Mouse (Mus musculus): ENCODE results near the gene Btg2. TPM values are rescaled to one million over a fixed set of nuclear protein-coding genes. Genes with fewer than 3 reads are reported as not detected.

Gene Btg2
- polyA plus RNA-seq (2015; fragmentation: Nextera tagmentation; extraction: Ambion mirVana) = 57.4 and 63.4 TPM in 2 replicates

GRCm38 (mm10) chr1:134078802-134079476 is at the start of gene Btg2:
Gene Btg2, minus strand, starts transcription at chr1:134079120.
- Histone ChIP-seq H3K27me3 (no peaks in the 10 kb centered on the region), H3K4me1 (replicated peaks) (peaks cover 69% of the 10 kb centered on the region)
- ATAC-seq (ENCODE audit: low FRiP score) = peak; percentile 93

GRCm38 (mm10) chr1:134122195-134122594 is 43.3 kb upstream of the Btg2 start:
- H3K9me3 ChIP-seq = no peaks in the 10 kb centered on the region
- no peaks in the 10 kb centered on the region for H3K27me3 ChIP-seq
- no peaks in the 10 kb centered on the region for H3K36me3 ChIP-seq
- ATAC-seq (ENCODE audit: low FRiP score) = no peak
- H3K4me1 ChIP-seq (replicated peaks) = no peaks in the 10 kb centered on the region; the same call in 1 of the 2 replicates
- no peak overlapping the region for H3K27ac ChIP-seq
- H3K4me3 ChIP-seq = no peak overlapping the region
- no peak overlapping the region for H3K9ac ChIP-seq
- no peak overlapping the region for H3K4me2 ChIP-seq
- whole genome bisulfite sequencing = 57% methylated on average over 9 of the region's 9 CpGs

More at GRCm38 (mm10) chr1:134078802-134079476, at the start of gene Btg2:
- WGBS = under 1% methylated on average over 59 of the region's 62 CpGs
- peak within 1 kb of the TSS; percentile 87 for H3K27ac ChIP-seq
- peak within 1 kb of the TSS; percentile 72 for H3K4me3 ChIP-seq
- peak within 1 kb of the TSS; percentile 74 for H3K4me2 ChIP-seq
- no peaks in the 10 kb centered on the region for H3K9me3 ChIP-seq
- H3K9ac ChIP-seq = peak within 1 kb of the TSS; percentile 85
- no peaks in the 10 kb centered on the region for H3K36me3 ChIP-seq

- no peak overlapping the region for H3K27ac ChIP-seq
- WGBS = 6% methylated on average over 5 of the region's 5 CpGs
- ATAC-seq (ENCODE audit: low FRiP score) = peak; percentile 52; the same call in 1 of the 2 replicates
- no peak overlapping the region for H3K9ac ChIP-seq
- H3K4me3 ChIP-seq = no peak overlapping the region
- H3K36me3 ChIP-seq = no peaks in the 10 kb centered on the region
- H3K9me3 ChIP-seq = no peaks in the 10 kb centered on the region
- H3K4me2 ChIP-seq = peak overlapping the region; percentile 25
- peaks cover 8% of the 10 kb centered on the region for H3K4me1 ChIP-seq (replicated peaks)
- no peaks in the 10 kb centered on the region for H3K27me3 ChIP-seq
Observed at GRCm38 (mm10) chr1:134120179-134120578, 41.3 kb upstream of the Btg2 start.

- WGBS = 82% methylated on average over 5 of the region's 5 CpGs
- Histone ChIP-seq H3K9me3 (no peaks in the 10 kb centered on the region), H3K4me1 (replicated peaks) (peaks cover 8% of the 10 kb centered on the region), H3K4me2 (no peak overlapping the region), H3K27me3 (no peaks in the 10 kb centered on the region; the same call in 1 of the 2 replicates), H3K9ac (no peak overlapping the region), H3K4me3 (no peak overlapping the region), H3K36me3 (no peaks in the 10 kb centered on the region), H3K27ac (no peak overlapping the region)
- ATAC-seq (ENCODE audit: low FRiP score) = no peak
Observed at GRCm38 (mm10) chr1:134117110-134117509, 38.2 kb upstream of the Btg2 start.

- no peak overlapping the region for H3K27ac ChIP-seq
- peaks cover 8% of the 10 kb centered on the region for H3K4me1 ChIP-seq (replicated peaks)
- no peak overlapping the region for H3K4me3 ChIP-seq
- H3K36me3 ChIP-seq = no peaks in the 10 kb centered on the region
- H3K9me3 ChIP-seq = no peaks in the 10 kb centered on the region
- no peak for ATAC-seq (ENCODE audit: low FRiP score)
- 67% methylated on average over 8 of the region's 8 CpGs for WGBS
- H3K4me2 ChIP-seq = no peak overlapping the region
- H3K27me3 ChIP-seq = no peaks in the 10 kb centered on the region; the same call in 1 of the 2 replicates
- peak overlapping the region; percentile 46; the same call in 1 of the 2 replicates for H3K9ac ChIP-seq
Observed at GRCm38 (mm10) chr1:134115424-134115823, 36.5 kb upstream of the Btg2 start.

GRCm38 (mm10) chr1:134114730-134115129 is 35.8 kb upstream of the Btg2 start:
- H3K27me3 ChIP-seq = no peaks in the 10 kb centered on the region; the same call in 1 of the 2 replicates
- ATAC-seq (ENCODE audit: low FRiP score) = no peak
- H3K9me3 ChIP-seq = no peaks in the 10 kb centered on the region
- H3K4me2 ChIP-seq = no peak overlapping the region
- H3K4me3 ChIP-seq = no peak overlapping the region
- no peak overlapping the region for H3K27ac ChIP-seq
- H3K4me1 ChIP-seq (replicated peaks) = peaks cover 8% of the 10 kb centered on the region
- WGBS = 87% methylated on average over 13 of the region's 13 CpGs
- no peaks in the 10 kb centered on the region for H3K36me3 ChIP-seq
- H3K9ac ChIP-seq = no peak overlapping the region; the same call in 1 of the 2 replicates

- H3K27ac ChIP-seq = no peak overlapping the region
Observed at GRCm38 (mm10) chr1:134114018-134114417, 35.1 kb upstream of the Btg2 start.

GRCm38 (mm10) chr1:134113560-134113959 is 34.6 kb upstream of the Btg2 start:
- Histone ChIP-seq H3K36me3 (no peaks in the 10 kb centered on the region), H3K27ac (no peak overlapping the region), H3K4me2 (no peak overlapping the region), H3K4me3 (no peak overlapping the region), H3K9ac (no peak overlapping the region), H3K27me3 (no peaks in the 10 kb centered on the region; the same call in 1 of the 2 replicates), H3K9me3 (no peaks in the 10 kb centered on the region), H3K4me1 (replicated peaks) (peaks cover 8% of the 10 kb centered on the region)
- no peak for ATAC-seq (ENCODE audit: low FRiP score)
- 73% methylated on average over 5 of the region's 5 CpGs for WGBS

More at GRCm38 (mm10) chr1:134114018-134114417, 35.1 kb upstream of the Btg2 start:
- 79% methylated on average over 7 of the region's 7 CpGs for WGBS
- H3K9ac ChIP-seq = no peak overlapping the region
- ATAC-seq (ENCODE audit: low FRiP score) = no peak
- no peaks in the 10 kb centered on the region for H3K36me3 ChIP-seq
- H3K27me3 ChIP-seq = no peaks in the 10 kb centered on the region; the same call in 1 of the 2 replicates
- no peaks in the 10 kb centered on the region for H3K9me3 ChIP-seq
- no peak overlapping the region for H3K4me2 ChIP-seq
- no peak overlapping the region for H3K4me3 ChIP-seq
- H3K4me1 ChIP-seq (replicated peaks) = peaks cover 8% of the 10 kb centered on the region

- Histone ChIP-seq H3K36me3 (no peaks in the 10 kb centered on the region), H3K9ac (no peak within 1 kb of the TSS), H3K4me2 (no peak within 1 kb of the TSS), H3K27ac (no peak within 1 kb of the TSS), H3K9me3 (no peaks in the 10 kb centered on the region), H3K4me3 (no peak within 1 kb of the TSS), H3K4me1 (replicated peaks) (peaks cover 11% of the 10 kb centered on the region), H3K27me3 (no peaks in the 10 kb centered on the region; the same call in 1 of the 2 replicates)
- 75% methylated on average over 4 of the region's 4 CpGs for WGBS
- no peak for ATAC-seq (ENCODE audit: low FRiP score)
Observed at GRCm38 (mm10) chr1:134110979-134111378, 32.1 kb upstream of the Btg2 start, which contains the start of gene Chit1. Gene Chit1, plus strand, starts transcription at chr1:134111242.

- 87% methylated on average over 5 of the region's 5 CpGs for WGBS
- H3K9me3 ChIP-seq = no peaks in the 10 kb centered on the region
- no peak overlapping the region for H3K4me2 ChIP-seq
- no peak for ATAC-seq (ENCODE audit: low FRiP score)
- H3K27me3 ChIP-seq = no peaks in the 10 kb centered on the region; the same call in 1 of the 2 replicates
- no peak overlapping the region for H3K4me3 ChIP-seq
- H3K9ac ChIP-seq = no peak overlapping the region
- peaks cover 6% of the 10 kb centered on the region for H3K4me1 ChIP-seq (replicated peaks)
- H3K36me3 ChIP-seq = no peaks in the 10 kb centered on the region
- no peak overlapping the region for H3K27ac ChIP-seq
Observed at GRCm38 (mm10) chr1:134110449-134110848, 31.5 kb upstream of the Btg2 start.

- Histone ChIP-seq H3K4me2 (no peak overlapping the region), H3K4me3 (no peak overlapping the region), H3K9ac (no peak overlapping the region), H3K27ac (no peak overlapping the region), H3K27me3 (no peaks in the 10 kb centered on the region; the same call in 1 of the 2 replicates), H3K4me1 (replicated peaks) (0 out of 2 replicates have a peak, but pooled peaks cover 4% of the 10 kb centered on the region), H3K36me3 (no peaks in the 10 kb centered on the region), H3K9me3 (no peaks in the 10 kb centered on the region)
- ATAC-seq (ENCODE audit: low FRiP score) = 0 out of 2 replicates have a peak, but pooled peaks have one; percentile 32
- 95% methylated on average over 3 of the region's 3 CpGs for WGBS
Observed at GRCm38 (mm10) chr1:134110015-134110414, 31.1 kb upstream of the Btg2 start.

GRCm38 (mm10) chr1:134107777-134108176 is 28.9 kb upstream of the Btg2 start:
- Histone ChIP-seq H3K4me3 (no peak overlapping the region), H3K27ac (no peak overlapping the region), H3K27me3 (no peaks in the 10 kb centered on the region), H3K4me2 (no peak overlapping the region), H3K9ac (0 out of 2 replicates have a peak overlapping the region, but pooled peaks have one; percentile 3), H3K36me3 (no peaks in the 10 kb centered on the region), H3K9me3 (no peaks in the 10 kb centered on the region), H3K4me1 (replicated peaks) (0 out of 2 replicates have a peak, but pooled peaks cover 4% of the 10 kb centered on the region)
- no peak for ATAC-seq (ENCODE audit: low FRiP score)
- WGBS = 87% methylated on average over 7 of the region's 7 CpGs

All from hindbrain, embryonic 13.5 days (tissue).